In the genomic region with DNA sequence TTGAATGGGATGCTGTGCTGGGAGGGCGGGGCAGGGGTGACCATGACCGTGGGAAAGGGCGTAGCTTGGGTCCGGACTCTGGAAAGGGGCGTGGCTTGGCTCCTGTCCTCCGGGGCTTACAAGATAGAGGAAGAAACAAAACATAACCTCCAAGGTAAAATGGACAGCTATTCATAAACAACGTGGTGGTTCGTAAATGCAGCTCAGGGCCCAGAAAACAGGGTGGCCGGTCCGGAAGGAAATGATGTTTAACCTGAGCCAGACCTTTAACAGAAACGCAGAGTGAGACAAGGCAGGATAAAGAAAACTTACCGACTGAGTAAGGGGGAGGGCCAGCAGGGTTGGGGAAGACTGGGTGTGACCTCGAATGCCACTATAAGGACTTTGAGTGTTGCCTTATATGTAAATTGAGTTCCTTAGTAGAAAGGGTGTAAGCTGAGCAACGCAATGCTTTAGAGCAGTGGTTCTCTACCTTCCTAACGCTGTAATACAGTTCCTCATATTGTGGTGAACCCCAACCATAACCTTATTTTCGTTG, we compare ENCODE assay signal across 9 mouse cellular contexts. TPM values are rescaled to one million over a fixed set of nuclear protein-coding genes. Genes with fewer than 3 reads are reported as not detected.
DNase-seq lines count a peak whose midpoint lies in the region; ATAC-seq lines count a peak whose summit lies in the region.
"Had no signal": no experiment of that assay in that cellular context is flagged by ENCODE, and none has a peak within 500 bp of the region (broad histone marks: within the 10 kb centered on the region; RNA-seq: fewer than 3 reads in every experiment).

No protein-coding gene starts in this region.

- H3K27me3 ChIP-seq in limb, embryonic 12.5 days, result no peaks in the 10 kb centered on the region

- H3K9me3 ChIP-seq in limb, embryonic 12.5 days, result peaks cover 4% of the 10 kb centered on the region

- H3K27ac ChIP-seq in limb, embryonic 12.5 days, result no peak overlapping the region
- H3K27ac ChIP-seq: macrophage had no signal

- 29% methylated on average over 16 of the region's 16 CpGs for WGBS in limb, embryonic 12.5 days

- intact Hi-C loops in heart, postnatal 10 days (cut with DNase I), result no loop called here

- H3K4me3 ChIP-seq in limb, embryonic 12.5 days (replicated peaks), result no peak overlapping the region

- peaks cover 55% of the 10 kb centered on the region for H3K4me1 ChIP-seq in limb, embryonic 12.5 days (replicated peaks)

- ATAC-seq in limb, embryonic 12.5 days (ENCODE audit: insufficient number of reproducible peaks, insufficient read depth, low FRiP score, low TSS enrichment, low read depth), result no peak
- ATAC-seq in monocyte, adult 5-6 weeks (replicated peaks; ENCODE audit: insufficient number of reproducible peaks, low FRiP score, low TSS enrichment, poor library complexity, severe bottlenecking), result peak; percentile 88

- peak overlapping the region; percentile 40 for H3K4me2 ChIP-seq in limb, embryonic 12.5 days

- H3K36me3 ChIP-seq in limb, embryonic 12.5 days, result no peaks in the 10 kb centered on the region

- H3K9ac ChIP-seq in limb, embryonic 12.5 days (replicated peaks), result no peak overlapping the region

- DNase-seq in CD4-positive, CD25-positive, alpha-beta regulatory T cell, adult 2 months (ENCODE audit: low read depth, low spot score), result peak; percentile 66
- DNase-seq in c-Kit-negative CD71-positive TER-119-positive erythroid progenitor cells, embryonic 14.5 days (ENCODE audit: low read depth, low spot score), result peak; percentile 70
- DNase-seq in heart, postnatal 10 days, result peak; percentile 48 to 57
- no peak for DNase-seq in left cerebral cortex, adult 9 months (ENCODE audit: low spot score in 2 of 2)
- DNase-seq in frontal cortex, postnatal 10 days (ENCODE audit: low spot score in 2 of 2), result no peak
- DNase-seq in cerebellum, adult 9-10 months, result no peak

RNA-seq across cellular contexts. Expression of gene Grap2, which starts 26.9 kb away (rescaled TPM):
- total RNA-seq in heart, postnatal 10 days (2021), result 1 to 10 TPM; 1.6 to 2.0 TPM
- polyA plus RNA-seq in limb, embryonic 12.5 days (2016; fragmentation: Nextera tagmentation; extraction: Ambion mirVana), result 1.8 and 2.9 TPM in 2 replicates
- 25.6 to 67.0 TPM (median 29.1 TPM) in 3 replicates for total RNA-seq in monocyte, adult 5-6 weeks (2017)

RNA-seq across cellular contexts. Expression of gene Enthd1, which starts 34.3 kb away (rescaled TPM):
- not detected for total RNA-seq in heart, postnatal 10 days (2021)
- not detected in 2 replicates for polyA plus RNA-seq in limb, embryonic 12.5 days (2016; fragmentation: Nextera tagmentation; extraction: Ambion mirVana)
- not detected in 3 replicates for total RNA-seq in monocyte, adult 5-6 weeks (2017)
- polyA plus RNA-seq: macrophage had no signal

Comparison
In these comparisons a context has a peak if more than half of its experiments do, and no peak if none do; other contexts are left out.
1. DNase-seq: peak in CD4-positive, CD25-positive, alpha-beta regulatory T cell, adult 2 months (single experiment), c-Kit-negative CD71-positive TER-119-positive erythroid progenitor cells, embryonic 14.5 days (single experiment) and heart, postnatal 10 days (2 of 2); none in left cerebral cortex, adult 9 months (0 of 2), frontal cortex, postnatal 10 days (0 of 2) and cerebellum, adult 9-10 months (single experiment).